Comparison of ENCODE assay signal across 29 mouse cellular contexts in the genomic region with DNA sequence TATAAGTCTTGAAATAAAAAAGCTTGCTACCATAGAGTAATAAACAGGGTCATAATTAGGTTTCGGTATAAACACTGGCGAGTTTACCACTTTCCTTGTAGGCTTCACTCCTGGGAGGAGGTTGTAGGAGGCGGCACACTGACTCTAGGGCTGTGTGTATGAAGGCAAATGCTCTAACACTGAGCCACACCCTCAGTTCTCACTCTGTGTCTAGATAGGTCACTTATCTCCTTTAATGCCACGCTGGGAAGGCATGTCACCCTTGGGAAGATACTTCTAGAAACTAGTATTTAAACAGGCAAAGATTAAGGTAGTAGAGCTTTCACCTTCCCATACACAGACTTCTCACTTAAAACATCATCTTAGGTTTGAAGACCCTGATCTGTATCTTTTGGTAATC. TPM values are rescaled to one million over a fixed set of nuclear protein-coding genes. Genes with fewer than 3 reads are reported as not detected.
DNase-seq lines count a peak whose midpoint lies in the region; ATAC-seq and TF ChIP-seq lines count a peak whose summit lies in the region.
"Had no signal": no experiment of that assay in that cellular context is flagged by ENCODE, and none has a peak within 500 bp of the region (broad histone marks: within the 10 kb centered on the region; RNA-seq: fewer than 3 reads in every experiment).

No protein-coding gene starts in this region.

- DNase-seq in liver, embryonic 14.5 days (ENCODE audit: low read depth in 3 of 3, low spot score in 3 of 3) = peak; percentile 39 to 52 (median 49)
- no peak for DNase-seq in cerebellum, postnatal 25 days
- DNase-seq in right cerebral cortex, postnatal 14 days = no peak
- no peak for DNase-seq in thymus, postnatal 36 days
- DNase-seq: adrenal gland, postnatal 14 days; cerebellum, adult 8-10 months; cerebellum, postnatal 36 days; embryo, embryonic 11 days; forebrain, postnatal 0 days; gastrocnemius, postnatal 25 days; heart, postnatal 10 days; kidney, adult 8-10 months; lung, adult 2 months; lung, postnatal 10 days; spleen, adult 18-20 months; thymus, adult 18-20 months; thymus, postnatal 25 days had no signal

- H3K4me2 ChIP-seq in intestine, embryonic 15.5 days (replicated peaks) = no peak overlapping the region
- H3K4me2 ChIP-seq in intestine, postnatal 0 days (replicated peaks; ENCODE audit: low read depth) = no peak overlapping the region
- no peak overlapping the region for H3K4me2 ChIP-seq in intestine, embryonic 16.5 days (ENCODE audit: low read depth, low read length)
- peak overlapping the region; percentile 50 for H3K4me2 ChIP-seq in liver, embryonic 14.5 days (ENCODE audit: low read depth)
- H3K4me2 ChIP-seq: embryonic facial prominence, embryonic 12.5 days; heart, embryonic 13.5 days; hindbrain, embryonic 15.5 days; limb, embryonic 13.5 days; midbrain, embryonic 11.5 days had no signal

- no peaks in the 10 kb centered on the region for H3K9me3 ChIP-seq in intestine, embryonic 15.5 days
- no peaks in the 10 kb centered on the region for H3K9me3 ChIP-seq in intestine, postnatal 0 days (ENCODE audit: control insufficient read depth)
- no peaks in the 10 kb centered on the region for H3K9me3 ChIP-seq in intestine, embryonic 16.5 days (ENCODE audit: control insufficient read depth, low read length)
- H3K9me3 ChIP-seq in liver, embryonic 14.5 days (ENCODE audit: control insufficient read depth, low read length) = no peaks in the 10 kb centered on the region
- H3K9me3 ChIP-seq: embryonic facial prominence, embryonic 12.5 days; heart, embryonic 13.5 days; hindbrain, embryonic 15.5 days; limb, embryonic 13.5 days had no signal

- no peak overlapping the region for H3K27ac ChIP-seq in intestine, embryonic 15.5 days
- no peak overlapping the region for H3K27ac ChIP-seq in intestine, postnatal 0 days (ENCODE audit: low read depth, low read length)
- no peak overlapping the region for H3K27ac ChIP-seq in intestine, embryonic 16.5 days (ENCODE audit: low read length)
- H3K27ac ChIP-seq in liver, embryonic 14.5 days = peak overlapping the region; percentile 29; the same call in 1 of the 2 replicates
- H3K27ac ChIP-seq: embryonic facial prominence, embryonic 12.5 days; heart, embryonic 13.5 days; hindbrain, embryonic 15.5 days; kidney, postnatal 0 days; limb, embryonic 13.5 days had no signal

- no peaks in the 10 kb centered on the region for H3K36me3 ChIP-seq in intestine, embryonic 15.5 days
- H3K36me3 ChIP-seq in intestine, postnatal 0 days (ENCODE audit: control insufficient read depth, insufficient read depth) = no peaks in the 10 kb centered on the region
- no peaks in the 10 kb centered on the region for H3K36me3 ChIP-seq in intestine, embryonic 16.5 days (ENCODE audit: control insufficient read depth, insufficient read depth, low read length)
- no peaks in the 10 kb centered on the region for H3K36me3 ChIP-seq in liver, embryonic 14.5 days (replicated peaks; ENCODE audit: control insufficient read depth, insufficient read depth, low read depth)
- H3K36me3 ChIP-seq: heart, embryonic 13.5 days; hindbrain, embryonic 15.5 days; limb, embryonic 13.5 days had no signal

- 0 out of 2 replicates have a peak, but pooled peaks cover 3% of the 10 kb centered on the region for H3K4me1 ChIP-seq in intestine, embryonic 15.5 days (replicated peaks)
- no peaks in the 10 kb centered on the region for H3K4me1 ChIP-seq in intestine, postnatal 0 days (replicated peaks; ENCODE audit: control insufficient read depth, insufficient read depth, low read length)
- peaks cover 3% of the 10 kb centered on the region; the same call in 1 of the 2 replicates for H3K4me1 ChIP-seq in intestine, embryonic 16.5 days (ENCODE audit: control insufficient read depth, insufficient read depth, low read length)
- H3K4me1 ChIP-seq in liver, embryonic 14.5 days (replicated peaks; ENCODE audit: control insufficient read depth in 2 of 2, insufficient read depth in 2 of 2, low read length in 1 of 2) = peaks cover 33% of the 10 kb centered on the region in 2 experiments

- H3K9ac ChIP-seq in intestine, embryonic 15.5 days = no peak overlapping the region
- H3K9ac ChIP-seq in intestine, postnatal 0 days (ENCODE audit: low read depth, low read length) = no peak overlapping the region
- no peak overlapping the region for H3K9ac ChIP-seq in intestine, embryonic 16.5 days (ENCODE audit: low read depth, low read length)
- H3K9ac ChIP-seq in liver, embryonic 14.5 days (replicated peaks) = 0 out of 2 replicates have a peak overlapping the region, but pooled peaks have one; percentile 23
- H3K9ac ChIP-seq: embryonic facial prominence, embryonic 12.5 days; forebrain, postnatal 0 days; heart, embryonic 13.5 days; hindbrain, embryonic 15.5 days; limb, embryonic 13.5 days had no signal

- TF ChIP-seq CTCF in intestine, postnatal 0 days (IDR thresholded peaks at IDR 0.05; ENCODE audit: low read depth) = no peak
- TF ChIP-seq CTCF in liver, embryonic 14.5 days (IDR thresholded peaks at IDR 0.05; ENCODE audit: low read depth) = no peak

- no peaks in the 10 kb centered on the region for H3K27me3 ChIP-seq in intestine, embryonic 15.5 days (replicated peaks)
- H3K27me3 ChIP-seq in intestine, postnatal 0 days (replicated peaks; ENCODE audit: control insufficient read depth, insufficient read depth, low read length) = no peaks in the 10 kb centered on the region
- no peaks in the 10 kb centered on the region for H3K27me3 ChIP-seq in intestine, embryonic 16.5 days (replicated peaks; ENCODE audit: control insufficient read depth, insufficient read depth, low read length)
- no peaks in the 10 kb centered on the region for H3K27me3 ChIP-seq in liver, embryonic 14.5 days (ENCODE audit: control insufficient read depth, insufficient read depth, low read length)
- H3K27me3 ChIP-seq: embryonic facial prominence, embryonic 12.5 days; heart, embryonic 13.5 days; hindbrain, embryonic 15.5 days; limb, embryonic 13.5 days had no signal

- ATAC-seq in intestine, embryonic 15.5 days = peak; percentile 56; the same call in 1 of the 2 replicates
- no peak for ATAC-seq in intestine, postnatal 0 days
- ATAC-seq in intestine, embryonic 16.5 days = peak; percentile 71
- peak; percentile 88 for ATAC-seq in liver, embryonic 14.5 days (ENCODE audit: insufficient read depth)
- ATAC-seq in megakaryocyte-erythroid progenitor cell, adult 5-6 weeks (replicated peaks; ENCODE audit: low FRiP score, low TSS enrichment, poor library complexity, severe bottlenecking) = peak; percentile 91
- ATAC-seq: forebrain, postnatal 0 days; inflammation-experienced regulatory T-cells, adult 6 months; midbrain, embryonic 16.5 days had no signal

- no peak for TF ChIP-seq EP300 in liver, embryonic 14.5 days (IDR thresholded peaks at IDR 0.05; ENCODE audit: low read depth)

- H3K4me3 ChIP-seq in intestine, embryonic 15.5 days (replicated peaks) = no peak overlapping the region
- H3K4me3 ChIP-seq in intestine, postnatal 0 days (ENCODE audit: low read depth, low read length) = no peak overlapping the region
- H3K4me3 ChIP-seq in intestine, embryonic 16.5 days (ENCODE audit: low read length) = no peak overlapping the region
- no peak overlapping the region for H3K4me3 ChIP-seq in liver, embryonic 14.5 days (ENCODE audit: insufficient read depth in 1 of 2, low read depth in 2 of 2, low read length in 2 of 2)
- H3K4me3 ChIP-seq: embryonic facial prominence, embryonic 12.5 days; heart, embryonic 13.5 days; hindbrain, embryonic 15.5 days; limb, embryonic 13.5 days had no signal

- WGBS in intestine, embryonic 15.5 days = 73% methylated on average over 4 of the region's 4 CpGs
- 58% methylated on average over 4 of the region's 4 CpGs for WGBS in intestine, postnatal 0 days
- WGBS in intestine, embryonic 16.5 days = 70% methylated on average over 4 of the region's 4 CpGs
- 27% methylated on average over 4 of the region's 4 CpGs for WGBS in liver, embryonic 14.5 days (ENCODE audit: insufficient replicate concordance)

RNA-seq across cellular contexts. Expression of a gene that starts 30.7 kb away (rescaled TPM):
- 12.3 and 12.9 TPM in 2 replicates for polyA plus RNA-seq in intestine, embryonic 15.5 days (2015; fragmentation: Nextera tagmentation; extraction: Ambion mirVana)
- polyA plus RNA-seq in intestine, postnatal 0 days (2015; fragmentation: Nextera tagmentation; extraction: Ambion mirVana) = 8.5 and 9.3 TPM in 2 replicates
- 8.0 and 8.3 TPM in 2 replicates for polyA plus RNA-seq in intestine, embryonic 16.5 days (2015; fragmentation: Nextera tagmentation; extraction: Ambion mirVana)
- polyA plus RNA-seq in liver, embryonic 14.5 days (2012; rRNA removed) = 4.4 and 7.1 TPM in 2 replicates
- 4.5 and 4.8 TPM in 2 replicates for polyA plus RNA-seq in liver, embryonic 14.5 days (2014; fragmentation: Nextera tagmentation; extraction: Ambion mirVana)
- total RNA-seq in megakaryocyte-erythroid progenitor cell, adult 5-6 weeks (2014; fragmentation: Nextera tagmentation) = 16.9 and 21.7 TPM in 2 replicates
- total RNA-seq in megakaryocyte-erythroid progenitor cell, adult 5-6 weeks (2017) = 21.2 and 24.3 TPM in 2 replicates

RNA-seq across cellular contexts. Expression of a gene that starts 59.6 kb away (rescaled TPM):
- 42.9 and 45.2 TPM in 2 replicates for polyA plus RNA-seq in intestine, embryonic 15.5 days (2015; fragmentation: Nextera tagmentation; extraction: Ambion mirVana)
- polyA plus RNA-seq in intestine, postnatal 0 days (2015; fragmentation: Nextera tagmentation; extraction: Ambion mirVana) = 9.0 and 9.2 TPM in 2 replicates
- polyA plus RNA-seq in intestine, embryonic 16.5 days (2015; fragmentation: Nextera tagmentation; extraction: Ambion mirVana) = 30.1 and 30.2 TPM in 2 replicates
- polyA plus RNA-seq in liver, embryonic 14.5 days (2012; rRNA removed) = 6.6 and 11.1 TPM in 2 replicates
- polyA plus RNA-seq in liver, embryonic 14.5 days (2014; fragmentation: Nextera tagmentation; extraction: Ambion mirVana) = 23.9 and 28.5 TPM in 2 replicates
- total RNA-seq in megakaryocyte-erythroid progenitor cell, adult 5-6 weeks (2014; fragmentation: Nextera tagmentation) = 75.4 and 77.6 TPM in 2 replicates
- 138 and 149 TPM in 2 replicates for total RNA-seq in megakaryocyte-erythroid progenitor cell, adult 5-6 weeks (2017)

Comparison
In these comparisons a context has a peak if more than half of its experiments do, and no peak if none do; other contexts are left out.
1. DNase-seq: peak in liver, embryonic 14.5 days (3 of 3); none in cerebellum, postnatal 25 days (0 of 2), right cerebral cortex, postnatal 14 days (single experiment) and thymus, postnatal 36 days (0 of 2).